Mouse (Mus musculus): ENCODE results near the gene Trpm7.

DNA sequence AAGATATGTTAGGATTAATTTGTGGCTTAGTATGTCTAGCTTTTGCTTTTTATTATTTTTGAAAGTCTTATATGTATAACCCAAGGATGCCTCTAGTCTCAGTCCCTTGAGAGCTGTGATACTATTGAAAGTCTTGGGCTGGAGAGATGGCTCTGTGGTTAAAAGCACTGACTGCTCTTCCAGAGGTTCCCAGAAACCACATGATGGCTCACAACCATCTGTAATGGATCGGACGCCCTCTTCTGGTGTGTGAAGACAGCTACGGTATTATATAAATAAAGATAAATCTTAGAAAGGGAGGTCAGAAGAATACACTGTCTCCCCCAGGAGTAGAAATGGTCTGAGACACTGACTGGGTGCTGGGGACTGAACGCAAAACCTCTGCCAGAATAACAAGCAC is 31.3 kb downstream of the Trpm7 start:
- TF ChIP-seq CTCF (conservative IDR thresholded peaks at IDR 0.05; ENCODE audit: insufficient read depth, insufficient read length, low read depth, low read length), result no peak
- no peak for TF ChIP-seq POLR2A (IDR thresholded peaks at IDR 0.05; ENCODE audit: low read depth, low read length)

All from kidney, adult 2 months (tissue).